Mouse (Mus musculus) hindbrain, embryonic 13.5 days (tissue): ENCODE measurements at regions not wholly inside any gene's neighbourhood (a gene's known extent, or its start where the extent isn't known, plus 50 kb on each side); places are given as distances from the start of the nearest gene placed in this dataset.

Experiments
- ATAC-seq: fragments of 200-750 bp; cut with Nextera tagmentation; 2 replicates; pipeline ENCODE4 v1.8.0; 2017; ENCODE audit warnings: moderate TSS enrichment; ENCODE audit not compliant: low FRiP score
- H3K27ac ChIP-seq: fragments of 300-500 bp; sonication (generic); 2 replicates; pipeline ENCODE4 v1.5.1; 2015; ENCODE audit warnings: inconsistent platforms, mild to moderate bottlenecking, moderate library complexity
- H3K27me3 ChIP-seq: fragments of 300-500 bp; sonication (generic); 2 replicates; pipeline ENCODE4 v1.6.1; 2015; ENCODE audit warnings: mild to moderate bottlenecking, inconsistent platforms
- H3K36me3 ChIP-seq: fragments of 300-500 bp; sonication (generic); 2 replicates; pipeline ENCODE4 v1.6.1; 2015; ENCODE audit warnings: mild to moderate bottlenecking, inconsistent platforms
- H3K4me1 ChIP-seq: fragments of 300-500 bp; sonication (generic); replicated peaks from 2 replicates; pipeline ENCODE4 v1.6.1; 2015; ENCODE audit warnings: inconsistent platforms
- H3K4me2 ChIP-seq: fragments of 300-500 bp; sonication (generic); 2 replicates; pipeline ENCODE4 v1.6.1; 2015; ENCODE audit warnings: inconsistent platforms, mild to moderate bottlenecking, moderate library complexity
- H3K4me3 ChIP-seq: fragments of 300-500 bp; sonication (generic); 2 replicates; pipeline ENCODE4 v1.5.1; 2015; ENCODE audit warnings: mild to moderate bottlenecking, inconsistent platforms
- H3K9ac ChIP-seq: fragments of 300-500 bp; sonication (generic); 2 replicates; pipeline ENCODE4 v1.6.1; 2015; ENCODE audit warnings: mild to moderate bottlenecking, inconsistent platforms
- H3K9me3 ChIP-seq: fragments of 300-500 bp; sonication (generic); 2 replicates; pipeline ENCODE4 v1.6.1; 2016; ENCODE audit warnings: inconsistent platforms
- WGBS: fragments of 180-500 bp; shearing (Covaris S2); methylation state at CpG from one replicate; pipeline ENCODE4 v1.1.7; 2015; 5-methylcytosine and 5-hydroxymethylcytosine counted together

- Histone ChIP-seq H3K4me2 (no peak overlapping the region), H3K9ac (no peak overlapping the region), H3K27ac (no peak overlapping the region), H3K4me3 (no peak overlapping the region), H3K36me3 (no peaks in the 10 kb centered on the region), H3K27me3 (no peaks in the 10 kb centered on the region), H3K4me1 (0 out of 2 replicates have a peak, but pooled peaks cover 8% of the 10 kb centered on the region), H3K9me3 (no peaks in the 10 kb centered on the region)
- 72% methylated on average over 16 of the region's 16 CpGs for WGBS
- no peak for ATAC-seq
Observed at GRCm38 (mm10) chr6:141041781-141042625, 207.1 kb upstream of the Pde3a start.

GRCm38 (mm10) chr6:141048271-141048670 lies 200.8 kb upstream of the Pde3a start:
- WGBS, result 91% methylated on average over 2 of the region's 2 CpGs
- H3K27ac ChIP-seq, result no peak overlapping the region
- ATAC-seq, result no peak

GRCm38 (mm10) chr6:141050038-141050684 lies 198.9 kb upstream of the Pde3a start:
- no peaks in the 10 kb centered on the region for H3K9me3 ChIP-seq
- H3K4me3 ChIP-seq, result no peak overlapping the region
- no peak overlapping the region for H3K27ac ChIP-seq
- no peak overlapping the region for H3K9ac ChIP-seq
- no peaks in the 10 kb centered on the region for H3K36me3 ChIP-seq
- H3K4me2 ChIP-seq, result no peak overlapping the region
- H3K4me1 ChIP-seq, result no peaks in the 10 kb centered on the region
- peak; percentile 63; the same call in 1 of the 2 replicates for ATAC-seq
- WGBS, result 60% methylated on average over 11 of the region's 11 CpGs
- H3K27me3 ChIP-seq, result no peaks in the 10 kb centered on the region

More at GRCm38 (mm10) chr6:141048271-141048670, 200.8 kb upstream of the Pde3a start:
- Histone ChIP-seq H3K36me3 (no peaks in the 10 kb centered on the region), H3K9me3 (no peaks in the 10 kb centered on the region), H3K4me1 (no peaks in the 10 kb centered on the region), H3K4me2 (no peak overlapping the region), H3K9ac (no peak overlapping the region), H3K4me3 (no peak overlapping the region), H3K27me3 (no peaks in the 10 kb centered on the region)

- Histone ChIP-seq H3K27me3 (no peaks in the 10 kb centered on the region), H3K4me2 (no peak overlapping the region), H3K4me3 (no peak overlapping the region), H3K4me1 (no peaks in the 10 kb centered on the region), H3K27ac (no peak overlapping the region), H3K36me3 (no peaks in the 10 kb centered on the region), H3K9ac (no peak overlapping the region), H3K9me3 (no peaks in the 10 kb centered on the region)
- ATAC-seq, result no peak
- 91% methylated on average over 7 of the region's 7 CpGs for WGBS
Observed at GRCm38 (mm10) chr6:141054026-141054425, 195.0 kb upstream of the Pde3a start.

- H3K36me3 ChIP-seq, result no peaks in the 10 kb centered on the region
- H3K4me1 ChIP-seq, result no peaks in the 10 kb centered on the region
- no peak overlapping the region for H3K27ac ChIP-seq
- H3K27me3 ChIP-seq, result no peaks in the 10 kb centered on the region
- H3K9me3 ChIP-seq, result no peaks in the 10 kb centered on the region
- no peak for ATAC-seq
- 96% methylated on average over 11 of the region's 11 CpGs for WGBS
- H3K4me3 ChIP-seq, result no peak overlapping the region
- no peak overlapping the region for H3K4me2 ChIP-seq
- no peak overlapping the region for H3K9ac ChIP-seq
Observed at GRCm38 (mm10) chr6:141059250-141059916, 189.7 kb upstream of the Pde3a start.

- no peaks in the 10 kb centered on the region for H3K4me1 ChIP-seq
- H3K9me3 ChIP-seq, result no peaks in the 10 kb centered on the region
- H3K4me2 ChIP-seq, result no peak overlapping the region
- no peaks in the 10 kb centered on the region for H3K36me3 ChIP-seq
- no peak for ATAC-seq
- 74% methylated on average over 4 of the region's 4 CpGs for WGBS
- no peak overlapping the region for H3K9ac ChIP-seq
- no peaks in the 10 kb centered on the region for H3K27me3 ChIP-seq
- H3K27ac ChIP-seq, result no peak overlapping the region
- H3K4me3 ChIP-seq, result no peak overlapping the region
Observed at GRCm38 (mm10) chr6:141065724-141066123, 183.3 kb upstream of the Pde3a start.

GRCm38 (mm10) chr6:141068861-141069467 lies 180.1 kb upstream of the Pde3a start:
- Histone ChIP-seq H3K27ac (no peak overlapping the region), H3K4me3 (no peak overlapping the region), H3K4me1 (no peaks in the 10 kb centered on the region), H3K27me3 (no peaks in the 10 kb centered on the region), H3K36me3 (no peaks in the 10 kb centered on the region), H3K9ac (no peak overlapping the region), H3K9me3 (no peaks in the 10 kb centered on the region), H3K4me2 (no peak overlapping the region)
- WGBS, result 39% methylated on average over 6 of the region's 6 CpGs
- no peak for ATAC-seq

- Histone ChIP-seq H3K27ac (no peak overlapping the region), H3K27me3 (no peaks in the 10 kb centered on the region), H3K4me1 (no peaks in the 10 kb centered on the region), H3K9me3 (no peaks in the 10 kb centered on the region), H3K4me2 (no peak overlapping the region), H3K4me3 (no peak overlapping the region), H3K36me3 (no peaks in the 10 kb centered on the region), H3K9ac (no peak overlapping the region)
- no peak for ATAC-seq
- WGBS, result 96% methylated on average over 6 of the region's 6 CpGs
Observed at GRCm38 (mm10) chr6:141069896-141070295, 179.2 kb upstream of the Pde3a start.

- Histone ChIP-seq H3K4me1 (no peaks in the 10 kb centered on the region), H3K27ac (no peak overlapping the region)
Observed at GRCm38 (mm10) chr6:141071507-141071906, 177.6 kb upstream of the Pde3a start.

GRCm38 (mm10) chr6:141091076-141091780 lies 157.8 kb upstream of the Pde3a start:
- Histone ChIP-seq H3K27me3 (no peaks in the 10 kb centered on the region), H3K9me3 (no peaks in the 10 kb centered on the region), H3K4me1 (no peaks in the 10 kb centered on the region), H3K9ac (no peak overlapping the region), H3K4me2 (no peak overlapping the region), H3K27ac (no peak overlapping the region), H3K4me3 (no peak overlapping the region), H3K36me3 (no peaks in the 10 kb centered on the region)
- no peak for ATAC-seq
- WGBS, result 68% methylated on average over 9 of the region's 9 CpGs

More at GRCm38 (mm10) chr6:141071507-141071906, 177.6 kb upstream of the Pde3a start:
- Histone ChIP-seq H3K36me3 (no peaks in the 10 kb centered on the region), H3K9ac (no peak overlapping the region), H3K4me3 (no peak overlapping the region), H3K27me3 (no peaks in the 10 kb centered on the region), H3K4me2 (no peak overlapping the region), H3K9me3 (no peaks in the 10 kb centered on the region)
- 93% methylated on average over 2 of the region's 2 CpGs for WGBS
- ATAC-seq, result no peak

GRCm38 (mm10) chr6:141091781-141092140 lies 157.3 kb upstream of the Pde3a start:
- 81% methylated on average over 6 of the region's 6 CpGs for WGBS
- H3K4me3 ChIP-seq, result no peak overlapping the region
- H3K4me1 ChIP-seq, result no peaks in the 10 kb centered on the region
- H3K4me2 ChIP-seq, result no peak overlapping the region
- no peak overlapping the region for H3K9ac ChIP-seq
- 0 out of 2 replicates have a peak, but pooled peaks have one; percentile 28 for ATAC-seq
- H3K27me3 ChIP-seq, result no peaks in the 10 kb centered on the region
- no peak overlapping the region for H3K27ac ChIP-seq
- H3K9me3 ChIP-seq, result no peaks in the 10 kb centered on the region
- H3K36me3 ChIP-seq, result no peaks in the 10 kb centered on the region
